Mouse (Mus musculus): ENCODE measurements around the gene Baz2b. TPM values are rescaled to one million over a fixed set of nuclear protein-coding genes. Genes with fewer than 3 reads are reported as not detected.

Baz2b gene
- polyA plus RNA-seq, 1 experiment, result 15.0 TPM

DNA sequence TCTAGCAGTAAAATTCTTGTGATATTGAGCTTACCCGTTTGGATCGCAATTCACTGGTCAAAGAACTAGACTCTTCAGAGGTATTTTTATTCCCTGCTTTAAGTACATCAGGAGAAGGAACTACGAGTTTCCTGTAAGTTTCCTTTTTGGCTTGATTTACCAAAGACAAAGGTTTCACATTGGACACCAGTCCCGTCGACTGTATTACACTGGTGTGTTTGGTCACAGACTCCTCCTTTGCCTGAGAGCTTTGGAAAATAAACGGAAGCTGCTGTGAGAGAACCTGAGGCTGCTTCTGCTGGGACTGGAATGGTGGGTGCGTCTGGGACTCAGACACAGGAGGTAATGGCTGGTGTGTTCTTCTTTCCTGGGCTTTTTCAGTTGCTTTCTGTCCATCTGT is 241.0 kb downstream of the Baz2b start:
- Histone ChIP-seq H3K27ac (ENCODE audit: insufficient read depth, low read depth, low read length) (no peak overlapping the region), H3K4me3 (ENCODE audit: insufficient read depth, low read depth, low read length) (no peak overlapping the region), H3K4me1 (ENCODE audit: control insufficient read depth, insufficient read depth, low read length) (no peaks in the 10 kb centered on the region), H3K27me3 (replicated peaks; ENCODE audit: control insufficient read depth, insufficient read depth, low read length) (no peaks in the 10 kb centered on the region), H3K36me3 (ENCODE audit: control insufficient read depth, insufficient read depth, low read length) (peaks cover 2% of the 10 kb centered on the region; the same call in 1 of the 2 replicates)
- no peak for TF ChIP-seq CTCF (conservative IDR thresholded peaks at IDR 0.05; ENCODE audit: insufficient read depth, insufficient read length, low read depth, low read length)
- no peak for TF ChIP-seq POLR2A (IDR thresholded peaks at IDR 0.05; ENCODE audit: low read depth, low read length)
- DNase-seq, result peak; percentile 47
- 74% methylated on average over 7 of the region's 7 CpGs for WGBS

DNA sequence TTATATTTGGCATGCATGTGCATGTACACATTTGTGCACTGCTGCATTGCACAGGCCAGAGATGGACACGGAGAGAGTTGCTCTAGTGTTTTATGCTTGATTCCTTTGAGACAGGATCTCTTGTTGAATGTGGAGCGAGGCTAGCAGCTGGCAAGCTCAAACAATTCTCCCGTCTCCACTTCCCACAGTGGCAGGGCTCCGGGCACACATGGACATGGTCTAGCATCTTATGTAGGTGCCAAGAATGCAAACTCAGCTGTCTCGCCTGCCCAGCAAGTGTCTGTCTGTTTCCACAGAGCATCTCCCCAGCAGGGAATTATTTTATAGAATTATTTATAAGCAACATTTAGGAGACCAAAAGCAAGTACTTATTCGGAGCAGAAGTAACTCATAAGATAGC is 243.2 kb downstream of the Baz2b start:
- Histone ChIP-seq H3K27me3 (replicated peaks; ENCODE audit: control insufficient read depth, insufficient read depth, low read length) (no peaks in the 10 kb centered on the region), H3K36me3 (ENCODE audit: control insufficient read depth, insufficient read depth, low read length) (peaks cover 2% of the 10 kb centered on the region; the same call in 1 of the 2 replicates), H3K27ac (ENCODE audit: insufficient read depth, low read depth, low read length) (no peak overlapping the region), H3K4me1 (ENCODE audit: control insufficient read depth, insufficient read depth, low read length) (no peaks in the 10 kb centered on the region), H3K4me3 (ENCODE audit: insufficient read depth, low read depth, low read length) (no peak overlapping the region)
- TF ChIP-seq POLR2A (IDR thresholded peaks at IDR 0.05; ENCODE audit: low read depth, low read length) (no peak), CTCF (conservative IDR thresholded peaks at IDR 0.05; ENCODE audit: insufficient read depth, insufficient read length, low read depth, low read length) (no peak)
- 95% methylated on average over 6 of the region's 6 CpGs for WGBS
- DNase-seq, result no peak

DNA sequence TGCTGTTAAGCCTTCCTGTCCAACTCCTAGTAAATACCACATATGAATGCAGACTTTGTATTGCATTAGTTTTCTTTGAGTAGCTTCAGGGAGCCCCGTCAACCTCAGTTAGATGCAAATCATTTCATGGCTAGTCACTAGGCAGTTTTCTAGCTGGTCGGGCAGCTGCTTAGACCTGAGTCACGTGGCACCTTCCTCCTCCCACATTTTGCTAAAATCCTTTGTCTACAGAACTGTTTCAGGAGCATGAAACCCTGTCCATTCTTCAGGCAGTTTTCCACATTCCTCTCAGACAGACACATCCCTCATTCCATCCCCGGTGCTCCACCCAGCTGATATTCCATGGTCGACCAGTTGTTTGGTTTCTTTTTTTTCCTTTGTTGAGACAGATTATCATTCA is 246.6 kb downstream of the Baz2b start:
- 61% methylated on average over 5 of the region's 5 CpGs for WGBS
- TF ChIP-seq POLR2A (IDR thresholded peaks at IDR 0.05; ENCODE audit: low read depth, low read length) (no peak), CTCF (conservative IDR thresholded peaks at IDR 0.05; ENCODE audit: insufficient read depth, insufficient read length, low read depth, low read length) (no peak)
- DNase-seq, result no peak
- no peak overlapping the region for H3K4me3 ChIP-seq (ENCODE audit: insufficient read depth, low read depth, low read length)
- H3K36me3 ChIP-seq (ENCODE audit: control insufficient read depth, insufficient read depth, low read length), result peaks cover 4% of the 10 kb centered on the region; the same call in 1 of the 2 replicates
- no peaks in the 10 kb centered on the region for H3K4me1 ChIP-seq (ENCODE audit: control insufficient read depth, insufficient read depth, low read length)
- H3K27me3 ChIP-seq (replicated peaks; ENCODE audit: control insufficient read depth, insufficient read depth, low read length), result no peaks in the 10 kb centered on the region
- H3K27ac ChIP-seq (ENCODE audit: insufficient read depth, low read depth, low read length), result no peak overlapping the region

DNA sequence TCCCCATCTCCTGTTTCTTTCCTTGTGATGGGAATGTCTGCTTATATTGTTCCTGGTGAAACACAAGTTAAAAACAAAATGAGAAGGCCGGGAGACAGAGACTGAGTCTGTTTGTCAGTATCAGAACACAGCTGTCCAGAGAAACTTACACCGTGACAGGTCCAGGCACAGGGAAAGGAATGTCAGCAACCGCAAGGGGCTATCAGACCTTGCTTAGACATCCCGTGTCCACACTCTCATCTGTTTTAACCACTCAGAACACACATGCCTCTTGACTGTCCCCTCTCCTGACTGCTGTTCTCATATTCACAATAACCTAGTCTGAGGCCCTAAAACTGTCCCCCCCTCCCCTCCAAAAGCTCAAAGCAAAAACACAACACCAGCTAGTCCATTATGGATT is 247.1 kb downstream of the Baz2b start:
- WGBS, result 75% methylated on average over 4 of the region's 4 CpGs
- no peak overlapping the region for H3K27ac ChIP-seq (ENCODE audit: insufficient read depth, low read depth, low read length)
- TF ChIP-seq POLR2A (IDR thresholded peaks at IDR 0.05; ENCODE audit: low read depth, low read length) (no peak), CTCF (conservative IDR thresholded peaks at IDR 0.05; ENCODE audit: insufficient read depth, insufficient read length, low read depth, low read length) (no peak)
- H3K27me3 ChIP-seq (replicated peaks; ENCODE audit: control insufficient read depth, insufficient read depth, low read length), result no peaks in the 10 kb centered on the region
- H3K4me1 ChIP-seq (ENCODE audit: control insufficient read depth, insufficient read depth, low read length), result no peaks in the 10 kb centered on the region
- no peak overlapping the region for H3K4me3 ChIP-seq (ENCODE audit: insufficient read depth, low read depth, low read length)
- DNase-seq, result no peak
- peaks cover 2% of the 10 kb centered on the region; the same call in 1 of the 2 replicates for H3K36me3 ChIP-seq (ENCODE audit: control insufficient read depth, insufficient read depth, low read length)

DNA sequence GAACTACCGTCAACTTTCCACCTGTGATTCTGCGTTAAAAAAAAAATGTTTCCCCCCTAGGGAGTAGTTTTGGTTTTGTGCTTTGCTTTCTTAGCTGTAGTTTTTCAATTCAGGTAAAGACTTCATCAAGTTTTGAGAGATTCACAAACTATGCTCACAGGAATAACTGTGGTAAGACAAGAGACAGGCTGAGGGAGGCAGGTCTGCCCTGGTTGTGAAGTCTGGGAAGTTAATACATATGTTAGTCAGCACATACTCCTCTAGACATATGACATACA is 249.2 kb downstream of the Baz2b start:
- Histone ChIP-seq H3K27ac (ENCODE audit: insufficient read depth, low read depth, low read length) (no peak overlapping the region), H3K27me3 (replicated peaks; ENCODE audit: control insufficient read depth, insufficient read depth, low read length) (no peaks in the 10 kb centered on the region), H3K4me1 (ENCODE audit: control insufficient read depth, insufficient read depth, low read length) (no peaks in the 10 kb centered on the region), H3K36me3 (ENCODE audit: control insufficient read depth, insufficient read depth, low read length) (peaks cover 8% of the 10 kb centered on the region; the same call in 1 of the 2 replicates), H3K4me3 (ENCODE audit: insufficient read depth, low read depth, low read length) (no peak overlapping the region)
- no peak for DNase-seq
- 94% methylated on average over 2 of the region's 2 CpGs for WGBS
- TF ChIP-seq POLR2A (IDR thresholded peaks at IDR 0.05; ENCODE audit: low read depth, low read length), result no peak
- TF ChIP-seq CTCF (conservative IDR thresholded peaks at IDR 0.05; ENCODE audit: insufficient read depth, insufficient read length, low read depth, low read length), result no peak

DNA sequence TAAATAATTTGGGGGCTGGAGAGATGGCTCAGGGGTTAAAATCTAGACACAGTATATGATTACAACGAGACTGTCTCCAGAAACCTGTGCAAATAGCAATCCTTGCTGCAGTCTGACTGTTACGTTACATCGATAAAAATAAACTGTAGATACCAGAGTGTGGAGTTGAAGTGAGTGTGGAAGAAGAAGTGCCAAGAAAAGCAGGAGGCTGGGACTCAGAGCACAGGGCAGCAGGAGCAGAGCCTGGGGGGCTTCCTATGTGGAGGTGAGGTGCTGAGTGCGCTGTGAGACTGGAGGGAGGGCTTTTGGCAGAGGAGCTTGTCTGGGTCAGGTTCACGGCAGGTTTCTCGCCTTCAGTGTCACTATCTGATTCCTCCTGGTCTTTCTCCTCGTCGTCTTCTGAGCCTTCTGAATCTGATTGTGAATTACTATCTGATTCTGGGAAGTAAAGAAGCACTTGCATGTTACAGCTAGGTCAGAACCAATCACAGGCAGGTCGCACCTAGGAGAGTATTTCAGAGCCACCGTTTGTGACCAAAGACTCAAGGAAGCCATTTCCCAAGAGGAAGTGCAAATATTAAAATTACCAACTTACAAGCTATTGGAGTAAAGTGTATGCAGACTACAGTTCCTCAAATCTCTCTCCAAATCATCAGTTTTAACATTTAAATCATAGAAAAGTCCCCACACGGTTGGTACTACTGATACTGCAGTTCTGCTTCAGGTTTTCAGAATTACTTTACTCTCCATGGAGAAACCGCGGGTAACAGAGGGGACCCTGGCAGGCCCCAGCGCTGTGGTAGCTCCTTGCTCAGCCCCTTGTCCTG is 249.8 kb downstream of the Baz2b start:
- TF ChIP-seq CTCF (conservative IDR thresholded peaks at IDR 0.05; ENCODE audit: insufficient read depth, insufficient read length, low read depth, low read length), result no peak
- TF ChIP-seq POLR2A (IDR thresholded peaks at IDR 0.05; ENCODE audit: low read depth, low read length), result no peak
- no peak for DNase-seq

DNA sequence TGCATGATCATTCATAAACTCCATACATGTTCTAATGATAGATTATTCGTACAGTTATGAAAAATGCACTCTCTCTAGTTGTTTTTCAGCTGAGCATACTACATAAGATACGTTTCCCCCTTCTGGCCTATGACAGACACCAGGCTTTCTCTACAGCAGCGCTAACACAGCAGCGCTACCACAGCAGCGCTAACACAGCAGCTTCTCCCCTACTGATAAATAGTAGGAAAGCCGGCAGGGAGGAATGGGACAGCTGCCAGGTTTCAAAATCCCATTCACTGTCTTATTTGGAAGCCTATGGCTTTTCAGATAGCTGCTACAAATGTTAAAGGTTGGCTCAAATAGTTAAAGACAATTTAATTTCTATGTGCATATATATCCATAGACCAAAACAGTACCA is 251.1 kb downstream of the Baz2b start:
- Histone ChIP-seq H3K4me1 (ENCODE audit: control insufficient read depth, insufficient read depth, low read length) (no peaks in the 10 kb centered on the region), H3K27me3 (replicated peaks; ENCODE audit: control insufficient read depth, insufficient read depth, low read length) (no peaks in the 10 kb centered on the region), H3K27ac (ENCODE audit: insufficient read depth, low read depth, low read length) (no peak overlapping the region), H3K4me3 (ENCODE audit: insufficient read depth, low read depth, low read length) (no peak overlapping the region), H3K36me3 (ENCODE audit: control insufficient read depth, insufficient read depth, low read length) (peaks cover 8% of the 10 kb centered on the region; the same call in 1 of the 2 replicates)
- WGBS, result 80% methylated on average over 6 of the region's 6 CpGs
- DNase-seq, result no peak
- TF ChIP-seq CTCF (conservative IDR thresholded peaks at IDR 0.05; ENCODE audit: insufficient read depth, insufficient read length, low read depth, low read length) (no peak), POLR2A (IDR thresholded peaks at IDR 0.05; ENCODE audit: low read depth, low read length) (no peak)

More for the DNA sequence above, 249.8 kb downstream of the Baz2b start:
- Histone ChIP-seq H3K4me3 (ENCODE audit: insufficient read depth, low read depth, low read length) (no peak overlapping the region), H3K36me3 (ENCODE audit: control insufficient read depth, insufficient read depth, low read length) (peaks cover 8% of the 10 kb centered on the region; the same call in 1 of the 2 replicates), H3K4me1 (ENCODE audit: control insufficient read depth, insufficient read depth, low read length) (no peaks in the 10 kb centered on the region), H3K27ac (ENCODE audit: insufficient read depth, low read depth, low read length) (no peak overlapping the region), H3K27me3 (replicated peaks; ENCODE audit: control insufficient read depth, insufficient read depth, low read length) (no peaks in the 10 kb centered on the region)
- WGBS, result 92% methylated on average over 14 of the region's 14 CpGs
